Mouse (Mus musculus): ENCODE measurements at regions not wholly inside any gene's neighbourhood (a gene's known extent, or its start where the extent isn't known, plus 50 kb on each side); places are given as distances from the start of the nearest gene placed in this dataset.

GRCm38 (mm10) chr8:103506334-103506733 lies 595.1 kb upstream of the Cdh5 start:
- ATAC-seq (ENCODE audit: insufficient read depth) (no peak), DNase-seq (no peak)
- 29% methylated on average over 6 of the region's 6 CpGs for WGBS
- Histone ChIP-seq H3K4me3 (ENCODE audit: low read depth, low read length) (no peak overlapping the region), H3K9me3 (ENCODE audit: low read depth, low read length) (no peaks in the 10 kb centered on the region), H3K9ac (no peak overlapping the region), H3K36me3 (ENCODE audit: insufficient read depth) (no peaks in the 10 kb centered on the region), H3K4me1 (ENCODE audit: insufficient read depth) (no peaks in the 10 kb centered on the region), H3K27me3 (ENCODE audit: insufficient read depth, low read length) (no peaks in the 10 kb centered on the region), H3K4me2 (no peak overlapping the region), H3K27ac (ENCODE audit: low read depth) (peak overlapping the region; percentile 12; the same call in 1 of the 2 replicates)
- TF ChIP-seq CTCF (IDR thresholded peaks at IDR 0.05; ENCODE audit: low read depth), result no peak

- WGBS, result 78% methylated on average over 5 of the region's 5 CpGs
- no peak for ATAC-seq (ENCODE audit: insufficient read depth)
- DNase-seq, result no peak
- Histone ChIP-seq H3K9me3 (ENCODE audit: low read depth, low read length) (no peaks in the 10 kb centered on the region), H3K4me3 (ENCODE audit: low read depth, low read length) (no peak overlapping the region), H3K4me1 (ENCODE audit: insufficient read depth) (no peaks in the 10 kb centered on the region), H3K27ac (ENCODE audit: low read depth) (no peak overlapping the region), H3K4me2 (no peak overlapping the region), H3K27me3 (ENCODE audit: insufficient read depth, low read length) (no peaks in the 10 kb centered on the region), H3K9ac (no peak overlapping the region), H3K36me3 (ENCODE audit: insufficient read depth) (no peaks in the 10 kb centered on the region)
- TF ChIP-seq CTCF (IDR thresholded peaks at IDR 0.05; ENCODE audit: low read depth), result no peak
Measured at GRCm38 (mm10) chr8:103507068-103507467, 594.4 kb upstream of the Cdh5 start.

GRCm38 (mm10) chr8:103520141-103520866 lies 581.1 kb upstream of the Cdh5 start:
- ATAC-seq (ENCODE audit: insufficient read depth) (no peak), DNase-seq (peak; percentile 22)
- H3K4me2 ChIP-seq, result no peak overlapping the region
- H3K36me3 ChIP-seq (ENCODE audit: insufficient read depth), result no peaks in the 10 kb centered on the region
- H3K27me3 ChIP-seq (ENCODE audit: insufficient read depth, low read length), result no peaks in the 10 kb centered on the region
- H3K4me3 ChIP-seq (ENCODE audit: low read depth, low read length), result no peak overlapping the region
- H3K9me3 ChIP-seq (ENCODE audit: low read depth, low read length), result no peaks in the 10 kb centered on the region
- WGBS, result 35% methylated on average over 4 of the region's 4 CpGs
- 0 out of 2 replicates have a peak overlapping the region, but pooled peaks have one; percentile 10 for H3K27ac ChIP-seq (ENCODE audit: low read depth)
- no peaks in the 10 kb centered on the region for H3K4me1 ChIP-seq (ENCODE audit: insufficient read depth)
- TF ChIP-seq CTCF (IDR thresholded peaks at IDR 0.05; ENCODE audit: low read depth), result no peak
- no peak overlapping the region for H3K9ac ChIP-seq

GRCm38 (mm10) chr8:103530903-103531302 lies 570.5 kb upstream of the Cdh5 start:
- WGBS, result 44% methylated on average over 4 of the region's 4 CpGs
- H3K4me3 ChIP-seq (ENCODE audit: low read depth, low read length), result no peak overlapping the region
- no peaks in the 10 kb centered on the region for H3K27me3 ChIP-seq (ENCODE audit: insufficient read depth, low read length)
- no peak for TF ChIP-seq CTCF (IDR thresholded peaks at IDR 0.05; ENCODE audit: low read depth)
- no peaks in the 10 kb centered on the region for H3K36me3 ChIP-seq (ENCODE audit: insufficient read depth)
- no peaks in the 10 kb centered on the region for H3K9me3 ChIP-seq (ENCODE audit: low read depth, low read length)
- no peaks in the 10 kb centered on the region for H3K4me1 ChIP-seq (ENCODE audit: insufficient read depth)
- no peak overlapping the region for H3K9ac ChIP-seq
- ATAC-seq (ENCODE audit: insufficient read depth) (no peak), DNase-seq (no peak)
- no peak overlapping the region for H3K4me2 ChIP-seq
- no peak overlapping the region for H3K27ac ChIP-seq (ENCODE audit: low read depth)

GRCm38 (mm10) chr8:103534971-103535370 lies 566.5 kb upstream of the Cdh5 start:
- Histone ChIP-seq H3K4me1 (ENCODE audit: insufficient read depth) (no peaks in the 10 kb centered on the region), H3K9ac (no peak overlapping the region), H3K4me3 (ENCODE audit: low read depth, low read length) (no peak overlapping the region), H3K27ac (ENCODE audit: low read depth) (no peak overlapping the region), H3K36me3 (ENCODE audit: insufficient read depth) (no peaks in the 10 kb centered on the region), H3K27me3 (ENCODE audit: insufficient read depth, low read length) (no peaks in the 10 kb centered on the region), H3K9me3 (ENCODE audit: low read depth, low read length) (no peaks in the 10 kb centered on the region), H3K4me2 (no peak overlapping the region)
- ATAC-seq (ENCODE audit: insufficient read depth) (no peak), DNase-seq (no peak)
- TF ChIP-seq CTCF (IDR thresholded peaks at IDR 0.05; ENCODE audit: low read depth), result no peak
- 86% methylated on average over 4 of the region's 4 CpGs for WGBS

- Histone ChIP-seq H3K27me3 (ENCODE audit: insufficient read depth, low read length) (no peaks in the 10 kb centered on the region), H3K4me1 (ENCODE audit: insufficient read depth) (no peaks in the 10 kb centered on the region), H3K36me3 (ENCODE audit: insufficient read depth) (no peaks in the 10 kb centered on the region), H3K27ac (ENCODE audit: low read depth) (no peak overlapping the region), H3K4me2 (no peak overlapping the region), H3K9ac (no peak overlapping the region), H3K4me3 (ENCODE audit: low read depth, low read length) (no peak overlapping the region), H3K9me3 (ENCODE audit: low read depth, low read length) (no peaks in the 10 kb centered on the region)
- 78% methylated on average over 2 of the region's 2 CpGs for WGBS
- DNase-seq (no peak), ATAC-seq (ENCODE audit: insufficient read depth) (no peak)
- no peak for TF ChIP-seq CTCF (IDR thresholded peaks at IDR 0.05; ENCODE audit: low read depth)
Measured at GRCm38 (mm10) chr8:103536856-103537255, 564.6 kb upstream of the Cdh5 start.

- ATAC-seq (ENCODE audit: insufficient read depth) (no peak), DNase-seq (no peak)
- 72% methylated on average over 2 of the region's 2 CpGs for WGBS
- Histone ChIP-seq H3K9ac (no peak overlapping the region), H3K4me2 (no peak overlapping the region), H3K27ac (ENCODE audit: low read depth) (no peak overlapping the region), H3K4me1 (ENCODE audit: insufficient read depth) (no peaks in the 10 kb centered on the region), H3K4me3 (ENCODE audit: low read depth, low read length) (no peak overlapping the region), H3K9me3 (ENCODE audit: low read depth, low read length) (no peaks in the 10 kb centered on the region), H3K36me3 (ENCODE audit: insufficient read depth) (no peaks in the 10 kb centered on the region), H3K27me3 (ENCODE audit: insufficient read depth, low read length) (no peaks in the 10 kb centered on the region)
- TF ChIP-seq CTCF (IDR thresholded peaks at IDR 0.05; ENCODE audit: low read depth), result no peak
Measured at GRCm38 (mm10) chr8:103541954-103542353, 559.5 kb upstream of the Cdh5 start.
